Mouse (Mus musculus) kidney, adult 2 months (tissue): ENCODE measurements around the gene Angptl2. TPM values are rescaled to one million over a fixed set of nuclear protein-coding genes. Genes with fewer than 3 reads are reported as not detected.

Experiments used
- DNase-seq: peaks from one replicate; pipeline ENCODE4 v3.0.0; 2021
- H3K27ac ChIP-seq: fragments of 200-500 bp; 2 replicates; pipeline ENCODE4 v1.5.1; 2012; ENCODE audit warnings: low read depth, low read length, control low read depth, inconsistent platforms; ENCODE audit not compliant: insufficient read depth
- H3K27me3 ChIP-seq: fragments of 200-500 bp; replicated peaks from 2 replicates; pipeline ENCODE4 v1.6.1; 2012; ENCODE audit warnings: mild to moderate bottlenecking, moderate library complexity, low read length, inconsistent platforms; ENCODE audit not compliant: control insufficient read depth, insufficient read depth
- H3K36me3 ChIP-seq: fragments of 200-500 bp; 2 replicates; pipeline ENCODE4 v1.6.1; 2012; ENCODE audit warnings: mild to moderate bottlenecking, moderate library complexity, low read length, inconsistent platforms; ENCODE audit not compliant: control insufficient read depth, insufficient read depth
- H3K4me1 ChIP-seq: fragments of 200-500 bp; 2 replicates; pipeline ENCODE4 v1.6.1; 2011; ENCODE audit warnings: low read length; ENCODE audit not compliant: control insufficient read depth, insufficient read depth
- H3K4me3 ChIP-seq: fragments of 200-500 bp; 2 replicates; pipeline ENCODE4 v1.5.1; 2011; ENCODE audit warnings: mild to moderate bottlenecking, low read depth, low read length, control low read depth; ENCODE audit not compliant: insufficient read depth
- CTCF ChIP-seq: fragments of 200-500 bp; conservative IDR thresholded peaks from 2 replicates; pipeline ENCODE4 v1.5.1; 2011; ENCODE audit warnings: low read depth, mild to moderate bottlenecking, control low read depth, low read length, moderate library complexity, mixed read lengths; ENCODE audit not compliant: insufficient read depth, insufficient read length
- POLR2A ChIP-seq: fragments of 200-500 bp; IDR thresholded peaks from one replicate; pipeline ENCODE4 v1.6.1; 2011; ENCODE audit warnings: low read depth, low read length, control low read depth
- WGBS: fragments of 180-500 bp; shearing (Covaris S2); methylation state at CpG from one replicate; pipeline ENCODE4 v1.1.7; 2018; 5-methylcytosine and 5-hydroxymethylcytosine counted together
- polyA plus RNA-seq: library from polyadenylated mRNA; depleted of rRNA; stranded (reverse); fragments of >200 nt; gene quantifications from 2 replicates; pipeline ENCODE4 v1.2.3, GENCODE M21; 2012

Angptl2 gene
- polyA plus RNA-seq, 1 experiment, result 93.0 TPM

- no peak for DNase-seq
- Histone ChIP-seq H3K27ac (no peak overlapping the region), H3K27me3 (no peaks in the 10 kb centered on the region), H3K4me1 (0 out of 2 replicates have a peak, but pooled peaks cover 6% of the 10 kb centered on the region), H3K36me3 (no peaks in the 10 kb centered on the region), H3K4me3 (no peak overlapping the region)
- no peak for TF ChIP-seq CTCF
- TF ChIP-seq POLR2A, result no peak
- 85% methylated on average over 3 of the region's 3 CpGs for WGBS
These were observed 41.1 kb downstream of the Angptl2 start for GRCm38 (mm10) chr2:33256769-33257537.

- no peak overlapping the region for H3K27ac ChIP-seq
- H3K4me1 ChIP-seq, result no peaks in the 10 kb centered on the region
- H3K36me3 ChIP-seq, result no peaks in the 10 kb centered on the region
- no peak for DNase-seq
- no peaks in the 10 kb centered on the region for H3K27me3 ChIP-seq
- no peak for TF ChIP-seq POLR2A
- TF ChIP-seq CTCF, result no peak
- no peak overlapping the region for H3K4me3 ChIP-seq
- 92% methylated on average over 8 of the region's 8 CpGs for WGBS
These were observed 44.9 kb downstream of the Angptl2 start for GRCm38 (mm10) chr2:33260772-33261171.

- no peaks in the 10 kb centered on the region for H3K4me1 ChIP-seq
- no peak for TF ChIP-seq POLR2A
- TF ChIP-seq CTCF, result no peak
- no peaks in the 10 kb centered on the region for H3K27me3 ChIP-seq
- 96% methylated on average over 3 of the region's 3 CpGs for WGBS
- H3K27ac ChIP-seq, result no peak overlapping the region
- no peak for DNase-seq
- H3K36me3 ChIP-seq, result no peaks in the 10 kb centered on the region
- H3K4me3 ChIP-seq, result no peak overlapping the region
These were observed 45.6 kb downstream of the Angptl2 start for GRCm38 (mm10) chr2:33261475-33261874.

DNA sequence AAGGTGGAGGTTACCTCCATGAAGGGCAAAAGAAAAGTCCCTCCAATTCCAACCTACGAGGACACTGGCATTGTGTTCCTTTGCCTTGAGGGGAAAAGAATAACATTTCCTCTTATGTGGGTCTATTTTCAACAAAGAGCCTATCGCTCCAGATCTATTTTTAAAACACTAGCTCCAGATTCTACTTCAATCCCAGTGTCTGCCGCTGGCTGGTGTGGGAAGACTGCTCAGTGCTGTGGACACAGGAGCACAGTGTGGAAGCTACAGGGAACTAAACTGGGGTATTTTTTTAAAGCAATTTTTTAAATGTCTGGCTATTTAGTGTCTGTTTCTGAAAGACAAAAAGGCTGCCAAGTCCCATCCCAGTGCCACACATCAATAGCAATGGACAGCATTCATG, 49.9 kb downstream of the Angptl2 start:
- 66% methylated on average over 3 of the region's 3 CpGs for WGBS
- no peak for TF ChIP-seq CTCF
- TF ChIP-seq POLR2A, result no peak

DNA sequence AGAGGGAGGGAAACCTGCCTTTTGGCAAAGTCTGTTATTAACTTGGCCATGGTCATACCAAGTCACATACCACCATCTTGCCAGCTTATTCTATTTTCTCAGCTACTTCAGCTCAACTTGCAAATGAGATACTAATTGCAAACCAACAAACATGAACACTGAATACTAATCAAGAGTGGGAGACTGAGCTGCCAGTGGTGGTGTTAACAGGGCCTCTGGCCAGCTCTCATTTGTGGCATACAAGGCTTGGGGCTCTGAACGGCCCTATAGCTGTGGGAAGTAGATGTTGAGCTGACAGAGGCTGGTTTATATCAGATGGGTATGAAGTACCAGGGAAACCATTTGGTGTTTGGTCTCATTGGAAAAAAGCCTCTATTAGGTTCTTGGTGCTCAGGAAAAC, 51.2 kb downstream of the Angptl2 start:
- WGBS, result 82% methylated on average over 1 of the region's 1 CpGs
- no peak overlapping the region for H3K4me3 ChIP-seq
- no peak for DNase-seq
- TF ChIP-seq CTCF, result no peak
- no peak for TF ChIP-seq POLR2A
- no peaks in the 10 kb centered on the region for H3K27me3 ChIP-seq
- H3K27ac ChIP-seq, result no peak overlapping the region
- H3K36me3 ChIP-seq, result no peaks in the 10 kb centered on the region
- no peaks in the 10 kb centered on the region for H3K4me1 ChIP-seq

More for the DNA sequence above, 49.9 kb downstream of the Angptl2 start:
- Histone ChIP-seq H3K27ac (no peak overlapping the region), H3K4me1 (no peaks in the 10 kb centered on the region), H3K4me3 (no peak overlapping the region), H3K27me3 (no peaks in the 10 kb centered on the region), H3K36me3 (no peaks in the 10 kb centered on the region)
- no peak for DNase-seq

DNA sequence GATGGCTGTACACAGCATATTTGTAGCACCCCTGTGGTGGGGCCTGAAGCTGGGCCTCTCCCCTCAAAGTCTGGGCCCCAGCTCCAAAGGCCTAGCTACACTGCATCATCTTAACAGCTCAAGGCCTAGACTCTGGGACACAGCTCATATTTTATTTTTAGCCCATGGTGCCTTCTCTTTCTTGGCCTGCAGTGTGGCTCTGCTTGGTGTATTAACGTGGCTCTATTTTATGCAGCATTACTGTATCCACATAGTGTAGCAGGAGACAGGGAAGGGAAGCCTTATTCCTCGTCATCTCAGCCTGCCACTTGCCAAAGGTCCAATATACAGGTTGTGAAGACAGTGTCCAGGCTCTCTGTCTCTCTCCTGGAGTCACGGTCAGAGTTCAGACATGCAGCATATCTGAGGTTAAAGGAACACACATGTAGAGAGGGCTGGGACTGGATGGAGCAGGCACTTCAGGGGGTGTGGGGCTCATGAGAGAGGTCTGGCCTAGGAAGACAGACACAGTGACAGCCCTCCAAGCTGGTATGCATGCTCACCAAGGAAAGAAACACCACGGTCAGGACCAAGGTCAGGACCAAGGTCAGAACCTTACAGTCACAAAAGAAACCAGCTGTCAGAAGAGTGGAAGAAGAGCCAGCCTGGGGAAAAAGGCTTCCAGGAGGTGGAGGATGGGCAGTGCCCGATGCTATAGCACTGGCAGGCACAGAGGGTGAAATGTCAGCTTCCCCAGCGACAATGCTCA, 52.7 kb downstream of the Angptl2 start:
- TF ChIP-seq POLR2A, result no peak
- no peak for TF ChIP-seq CTCF
- no peak for DNase-seq
- Histone ChIP-seq H3K27me3 (no peaks in the 10 kb centered on the region), H3K36me3 (no peaks in the 10 kb centered on the region), H3K4me3 (no peak overlapping the region), H3K27ac (no peak overlapping the region), H3K4me1 (no peaks in the 10 kb centered on the region)
- WGBS, result 65% methylated on average over 6 of the region's 6 CpGs

DNA sequence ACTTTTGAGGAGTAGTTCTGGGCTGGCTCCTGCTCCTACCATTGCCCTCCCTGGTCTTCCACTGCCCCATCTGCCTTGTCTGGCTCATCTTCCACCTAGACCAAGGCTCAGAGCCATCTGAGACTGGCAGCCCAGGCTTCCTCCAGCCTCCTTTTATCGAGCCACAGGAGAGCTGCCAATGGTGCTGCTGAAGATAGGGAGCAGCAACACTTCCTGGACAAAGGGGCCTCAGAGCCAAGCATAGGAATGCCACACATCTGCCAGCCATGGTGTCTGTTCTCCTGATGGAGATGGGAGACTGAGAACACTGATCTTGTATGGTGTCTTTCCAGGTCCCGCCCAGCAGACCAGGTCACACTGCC, 53.2 kb downstream of the Angptl2 start:
- no peaks in the 10 kb centered on the region for H3K27me3 ChIP-seq
- no peak overlapping the region for H3K27ac ChIP-seq
- no peaks in the 10 kb centered on the region for H3K4me1 ChIP-seq
- DNase-seq, result no peak
- 92% methylated on average over 2 of the region's 2 CpGs for WGBS
- no peak overlapping the region for H3K4me3 ChIP-seq
- TF ChIP-seq POLR2A (no peak), CTCF (no peak)
- no peaks in the 10 kb centered on the region for H3K36me3 ChIP-seq

DNA sequence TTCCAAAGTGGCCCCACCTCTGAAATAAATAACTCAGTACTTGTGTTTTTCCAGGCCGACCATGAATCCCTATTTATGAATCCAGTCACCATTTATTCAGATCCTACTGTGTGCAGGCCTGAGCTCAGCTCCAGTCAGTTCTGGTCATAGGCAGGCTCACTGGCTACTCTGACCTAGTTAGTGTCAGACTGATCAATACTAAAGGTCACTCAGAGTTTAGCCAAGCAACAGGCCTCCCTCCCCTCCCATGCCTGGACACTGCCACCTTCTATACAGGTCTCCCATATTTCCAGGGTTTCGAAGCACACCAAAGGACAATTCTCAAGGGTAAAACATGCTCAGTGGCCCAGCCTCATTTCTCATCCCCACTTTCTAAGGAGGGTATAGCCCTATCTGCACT, 54.7 kb downstream of the Angptl2 start:
- Histone ChIP-seq H3K27ac (no peak overlapping the region), H3K4me3 (no peak overlapping the region), H3K27me3 (no peaks in the 10 kb centered on the region), H3K36me3 (no peaks in the 10 kb centered on the region), H3K4me1 (no peaks in the 10 kb centered on the region)
- 91% methylated on average over 2 of the region's 2 CpGs for WGBS
- TF ChIP-seq CTCF (no peak), POLR2A (no peak)
- DNase-seq, result no peak
